ENCODE assay signal across 9 mouse cellular contexts in genomic region chr3:152266036-152266421, GRCm38 (mm10). TPM values are rescaled to one million over a fixed set of nuclear protein-coding genes. Genes with fewer than 3 reads are reported as not detected.
DNase-seq lines count a peak whose midpoint lies in the region; ATAC-seq lines count a peak whose summit lies in the region.
"Had no signal": no experiment of that assay in that cellular context is flagged by ENCODE, and none has a peak within 500 bp of the region (broad histone marks: within the 10 kb centered on the region; RNA-seq: fewer than 3 reads in every experiment).

Nexn (minus strand) TSS chr3:152266350.

- H3K36me3 ChIP-seq in kidney, embryonic 15.5 days = no peaks in the 10 kb centered on the region
- H3K36me3 ChIP-seq in forebrain, embryonic 10.5 days (replicated peaks) = no peaks in the 10 kb centered on the region
- H3K36me3 ChIP-seq in midbrain, embryonic 11.5 days (ENCODE audit: control insufficient read depth, insufficient read depth, low read length) = no peaks in the 10 kb centered on the region
- H3K36me3 ChIP-seq: G1E had no signal

- no peak for DNase-seq in kidney, adult 18-20 months
- peak; percentile 42 for DNase-seq in forebrain, embryonic 10.5 days (ENCODE audit: extremely low spot score, low spot score)
- no peak for DNase-seq in heart, postnatal 4 days
- no peak for DNase-seq in midbrain, embryonic 11.5 days (ENCODE audit: low spot score, missing footprints)
- DNase-seq in thymus, postnatal 36 days = no peak
- no peak for DNase-seq in left cerebral cortex, adult 8-10 months (ENCODE audit: low spot score in 2 of 2)
- no peak for DNase-seq in layer of hippocampus, postnatal 14 days (ENCODE audit: low spot score in 2 of 2)

- H3K4me2 ChIP-seq in kidney, embryonic 15.5 days = peak within 1 kb of the TSS; percentile 98
- peak within 1 kb of the TSS; percentile 97 for H3K4me2 ChIP-seq in midbrain, embryonic 11.5 days

- peak within 1 kb of the TSS; percentile 61 for H3K4me3 ChIP-seq in kidney, embryonic 15.5 days (replicated peaks)
- peak within 1 kb of the TSS; percentile 73 for H3K4me3 ChIP-seq in forebrain, embryonic 10.5 days
- H3K4me3 ChIP-seq in midbrain, embryonic 11.5 days (ENCODE audit: low read depth, low read length) = peak within 1 kb of the TSS; percentile 55

- WGBS in kidney, embryonic 15.5 days = 6% methylated on average over 13 of the region's 13 CpGs
- 4% methylated on average over 13 of the region's 13 CpGs for WGBS in forebrain, embryonic 10.5 days
- 3% methylated on average over 13 of the region's 13 CpGs for WGBS in midbrain, embryonic 11.5 days

- H3K27me3 ChIP-seq in kidney, embryonic 15.5 days = peaks cover 58% of the 10 kb centered on the region
- peaks cover 74% of the 10 kb centered on the region for H3K27me3 ChIP-seq in forebrain, embryonic 10.5 days (ENCODE audit: poor library complexity, severe bottlenecking)
- peaks cover 17% of the 10 kb centered on the region for H3K27me3 ChIP-seq in midbrain, embryonic 11.5 days (ENCODE audit: control insufficient read depth, insufficient read depth, low read length)

- peaks cover 28% of the 10 kb centered on the region for H3K4me1 ChIP-seq in kidney, embryonic 15.5 days
- peaks cover 42% of the 10 kb centered on the region for H3K4me1 ChIP-seq in forebrain, embryonic 10.5 days
- H3K4me1 ChIP-seq in midbrain, embryonic 11.5 days (ENCODE audit: control insufficient read depth, insufficient read depth, low read length) = peaks cover 9% of the 10 kb centered on the region

- H3K27ac ChIP-seq in kidney, embryonic 15.5 days = peak within 1 kb of the TSS; percentile 15; the same call in 1 of the 2 replicates
- peak within 1 kb of the TSS; percentile 86 for H3K27ac ChIP-seq in forebrain, embryonic 10.5 days
- no peak within 1 kb of the TSS for H3K27ac ChIP-seq in midbrain, embryonic 11.5 days (ENCODE audit: low read depth, low read length)

- peak within 1 kb of the TSS; percentile 64 for H3K9ac ChIP-seq in kidney, embryonic 15.5 days
- peak within 1 kb of the TSS; percentile 76 for H3K9ac ChIP-seq in midbrain, embryonic 11.5 days (ENCODE audit: low read length)

- no peaks in the 10 kb centered on the region for H3K9me3 ChIP-seq in kidney, embryonic 15.5 days (replicated peaks)
- H3K9me3 ChIP-seq in forebrain, embryonic 10.5 days = no peaks in the 10 kb centered on the region
- no peaks in the 10 kb centered on the region for H3K9me3 ChIP-seq in midbrain, embryonic 11.5 days (ENCODE audit: control insufficient read depth, low read length)
- H3K9me3 ChIP-seq: G1E had no signal

- ATAC-seq in kidney, embryonic 15.5 days (replicated peaks; ENCODE audit: low FRiP score) = peak; percentile 12; the same call in 1 of the 2 replicates
- peak; percentile 30 for ATAC-seq in midbrain, embryonic 11.5 days (ENCODE audit: low FRiP score)

RNA-seq across cellular contexts. Expression of gene Nexn, which starts in this region (rescaled TPM):
- polyA plus RNA-seq in kidney, embryonic 15.5 days (2015; fragmentation: Nextera tagmentation; extraction: Ambion mirVana) = 11.3 and 12.4 TPM in 2 replicates
- polyA plus RNA-seq in forebrain, embryonic 10.5 days (2016; fragmentation: Nextera tagmentation; extraction: Ambion mirVana) = 2.8 and 3.8 TPM in 2 replicates
- 100 to 1,000 TPM; 281 to 301 TPM for total RNA-seq in heart, postnatal 4 days (2021)
- 2.6 and 4.2 TPM in 2 replicates for polyA plus RNA-seq in midbrain, embryonic 11.5 days (2014; fragmentation: Nextera tagmentation; extraction: Ambion mirVana)
- 1 to 10 TPM; 6.5 to 9.8 (median 7.7) TPM for total RNA-seq in left cerebral cortex, adult 8-10 months (2022)
- 1 to 10 TPM; 1.5 to 4.7 TPM for total RNA-seq in layer of hippocampus, postnatal 14 days (2021)
- polyA plus RNA-seq: G1E had no signal

Comparison
In these comparisons a context has a peak if more than half of its experiments do, and no peak if none do; other contexts are left out.
1. RNA of gene Nexn (total RNA-seq): 281 to 301 TPM in heart, postnatal 4 days; 6.5 to 9.8 TPM in left cerebral cortex, adult 8-10 months and 1.5 to 4.7 TPM in layer of hippocampus, postnatal 14 days; every median in the first group is over 10 times any median in the second.
2. Peak in every context shown above with its lines, with median percentiles within 50 percentile points of each other: H3K4me3 ChIP-seq.